Mouse (Mus musculus): ENCODE measurements around the gene Osbpl2. TPM values are rescaled to one million over a fixed set of nuclear protein-coding genes. Genes with fewer than 3 reads are reported as not detected.
"Not testable (repeated sequence)": the region's sequence is repeated elsewhere in the genome, so short reads cannot be mapped to it uniquely, and the experiment has no call there.

Gene Osbpl2
- polyA plus RNA-seq, 1 experiment from 2014 or later = 26.2 TPM

DNA sequence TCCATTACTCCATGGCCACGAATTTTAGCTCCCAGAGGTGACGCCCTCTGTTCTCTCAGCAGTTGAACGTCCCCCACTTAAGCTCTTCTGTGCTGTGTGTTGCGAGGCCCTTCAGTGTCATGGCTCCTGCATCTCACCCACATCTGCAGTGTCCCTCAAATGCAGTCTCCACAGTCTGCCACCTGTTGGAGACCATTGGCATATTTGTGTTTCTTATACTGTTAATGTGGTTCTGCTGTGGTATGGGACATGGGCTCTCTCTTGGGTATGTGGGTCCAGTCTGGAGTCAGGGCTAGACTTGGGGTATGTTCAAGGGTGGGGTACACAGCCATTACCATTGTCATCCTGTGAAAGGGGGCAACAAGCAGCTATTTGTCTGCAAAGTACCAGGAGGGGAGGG is 54.1 kb downstream of the Osbpl2 start:
- Histone ChIP-seq H3K36me3 (replicated peaks) (peaks cover 56% of the 10 kb centered on the region), H3K4me1 (peaks cover 28% of the 10 kb centered on the region), H3K9me3 (no peaks in the 10 kb centered on the region), H3K27ac (peak overlapping the region; percentile 96; the same call in 1 of the 2 replicates), H3K27me3 (ENCODE audit: poor library complexity, severe bottlenecking) (no peaks in the 10 kb centered on the region), H3K4me3 (peak overlapping the region; percentile 95)
- 85% methylated on average over 4 of the region's 4 CpGs for WGBS
- DNase-seq (ENCODE audit: extremely low spot score, low spot score) = no peak

DNA sequence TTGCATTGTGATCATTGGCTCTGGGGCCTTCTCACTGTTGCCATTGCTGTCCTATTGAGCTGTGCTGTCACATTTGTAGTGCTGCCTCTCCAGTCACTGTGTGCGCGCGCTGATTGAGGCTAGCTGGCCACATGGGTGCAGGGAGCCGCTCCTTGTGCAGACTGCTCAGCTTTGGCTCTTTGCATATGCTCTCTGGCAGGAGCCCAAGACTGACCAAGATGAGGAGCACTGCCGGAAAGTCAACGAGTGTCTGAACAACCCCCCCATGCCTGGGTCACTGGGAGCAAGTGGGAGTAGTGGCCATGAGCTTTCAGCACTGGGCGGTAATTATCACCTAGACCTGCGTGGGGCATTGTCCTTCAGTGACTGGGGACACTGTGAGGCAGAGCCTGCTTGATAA is 54.6 kb downstream of the Osbpl2 start:
- not testable (repeated sequence) for DNase-seq (ENCODE audit: extremely low spot score, low spot score); H3K9me3 ChIP-seq; H3K27ac ChIP-seq; H3K27me3 ChIP-seq (ENCODE audit: poor library complexity, severe bottlenecking)
- Histone ChIP-seq H3K36me3 (replicated peaks) (peaks cover 62% of the 10 kb centered on the region), H3K4me1 (peaks cover 28% of the 10 kb centered on the region), H3K4me3 (peak overlapping the region; percentile 95; the same call in 1 of the 2 replicates)
- 94% methylated on average over 8 of the region's 8 CpGs for WGBS

DNA sequence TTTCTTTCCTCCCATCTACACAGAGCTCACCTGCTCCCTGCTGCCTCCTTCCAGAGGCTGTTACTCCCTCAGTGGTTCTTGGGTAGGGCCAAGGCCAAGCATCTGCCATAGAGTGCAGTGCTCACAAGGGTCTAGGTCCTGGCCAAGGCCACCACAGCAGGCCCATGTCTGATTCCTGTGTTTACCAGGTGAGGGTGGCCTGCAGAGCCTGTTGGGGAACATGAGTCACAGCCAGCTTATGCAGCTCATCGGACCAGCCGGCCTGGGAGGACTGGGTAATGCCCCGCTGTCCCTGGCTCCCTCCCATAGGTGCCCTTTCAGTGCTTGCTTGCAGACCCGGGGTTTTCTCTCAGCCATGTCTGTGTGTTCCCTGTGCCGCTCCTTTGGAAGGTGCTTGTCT is 55.0 kb downstream of the Osbpl2 start:
- no peak overlapping the region for H3K27ac ChIP-seq
- H3K4me3 ChIP-seq = no peak overlapping the region; the same call in 1 of the 2 replicates
- DNase-seq (ENCODE audit: extremely low spot score, low spot score) = no peak
- peaks cover 66% of the 10 kb centered on the region for H3K36me3 ChIP-seq (replicated peaks)
- peaks cover 28% of the 10 kb centered on the region for H3K4me1 ChIP-seq
- H3K27me3 ChIP-seq (ENCODE audit: poor library complexity, severe bottlenecking) = no peaks in the 10 kb centered on the region
- WGBS = 94% methylated on average over 5 of the region's 5 CpGs
- no peaks in the 10 kb centered on the region for H3K9me3 ChIP-seq

DNA sequence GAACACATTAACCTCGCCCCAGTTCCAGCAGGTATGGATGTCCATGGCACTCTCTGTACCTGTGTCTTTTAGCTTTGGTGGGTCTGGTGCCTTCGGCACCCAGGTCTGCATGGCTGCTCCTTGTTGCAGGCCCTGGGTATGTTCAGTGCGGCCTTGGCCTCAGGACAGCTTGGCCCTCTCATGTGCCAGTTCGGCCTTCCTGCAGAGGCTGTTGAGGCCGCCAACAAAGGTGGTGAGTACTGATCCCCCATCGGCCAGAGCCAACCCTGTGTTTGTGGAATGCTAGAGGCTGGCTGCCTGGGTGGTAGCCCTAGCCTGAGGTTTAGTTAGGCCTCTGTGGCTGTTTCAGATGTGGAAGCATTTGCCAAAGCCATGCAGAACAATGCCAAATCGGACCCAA is 56.6 kb downstream of the Osbpl2 start:
- Histone ChIP-seq H3K9me3 (no peaks in the 10 kb centered on the region), H3K36me3 (replicated peaks) (peaks cover 82% of the 10 kb centered on the region), H3K27me3 (ENCODE audit: poor library complexity, severe bottlenecking) (no peaks in the 10 kb centered on the region), H3K4me1 (peaks cover 26% of the 10 kb centered on the region), H3K27ac (no peak overlapping the region), H3K4me3 (no peak overlapping the region)
- 90% methylated on average over 7 of the region's 7 CpGs for WGBS
- no peak for DNase-seq (ENCODE audit: extremely low spot score, low spot score)

DNA sequence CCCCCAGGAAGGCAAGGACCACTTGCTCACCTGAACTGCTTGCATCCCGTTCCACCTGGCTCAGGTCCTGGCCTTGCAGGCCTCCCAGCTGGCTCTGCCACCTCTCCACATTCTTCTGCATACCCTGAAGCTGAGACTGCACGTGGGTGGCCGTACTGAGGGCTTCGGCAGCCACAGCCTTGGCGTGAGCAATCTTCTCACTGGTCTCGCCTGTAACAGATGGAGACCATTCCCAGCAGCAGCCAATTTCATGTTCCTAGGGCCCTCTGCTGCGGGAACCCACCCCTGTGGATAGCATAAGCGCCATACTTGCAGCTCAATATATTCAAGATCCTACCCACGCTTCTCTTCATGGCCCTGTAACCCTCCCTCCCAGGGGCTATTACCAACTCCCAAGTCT is 62.4 kb downstream of the Osbpl2 start:
- peaks cover 77% of the 10 kb centered on the region for H3K36me3 ChIP-seq (replicated peaks)
- H3K4me3 ChIP-seq = no peak overlapping the region
- WGBS = 84% methylated on average over 9 of the region's 9 CpGs

DNA sequence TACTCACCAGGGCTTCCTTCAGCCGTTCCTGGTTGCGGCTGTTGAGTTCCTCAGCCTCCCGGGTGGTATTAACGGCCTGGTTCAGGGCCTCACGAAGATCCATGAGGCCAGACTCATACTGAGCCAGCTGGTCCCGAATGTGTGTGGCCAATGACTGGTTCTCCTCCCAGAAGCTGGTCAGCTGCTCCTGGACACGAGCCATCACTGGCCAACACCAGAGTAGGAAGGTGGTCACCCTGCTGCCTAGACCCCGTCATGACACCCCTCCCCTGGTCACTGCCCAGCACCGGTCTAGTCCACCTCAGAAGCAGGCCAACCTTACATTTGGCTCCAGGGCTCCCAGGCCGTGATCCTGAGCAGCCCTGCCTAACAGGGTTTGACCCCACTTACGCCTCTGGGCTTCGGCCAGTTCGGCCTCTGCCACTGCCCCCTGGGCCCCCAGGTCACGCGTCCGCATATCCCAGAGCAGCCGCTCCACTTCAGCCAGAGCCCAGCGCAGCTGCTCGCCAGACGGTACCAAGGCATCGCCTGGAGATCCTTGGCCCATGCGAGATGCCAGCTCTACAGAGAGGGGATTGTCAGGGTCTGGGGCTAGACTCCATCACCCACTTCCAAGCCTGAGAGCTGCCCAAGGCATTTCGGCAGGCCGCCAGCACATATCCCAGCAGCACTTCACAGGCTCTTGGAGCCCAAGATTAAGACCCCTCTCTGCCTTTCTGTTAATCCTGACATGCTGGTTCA is 65.1 kb downstream of the Osbpl2 start:
- Histone ChIP-seq H3K9me3 (no peaks in the 10 kb centered on the region), H3K27me3 (ENCODE audit: poor library complexity, severe bottlenecking) (no peaks in the 10 kb centered on the region), H3K4me3 (no peak overlapping the region), H3K27ac (no peak overlapping the region), H3K4me1 (no peaks in the 10 kb centered on the region), H3K36me3 (replicated peaks) (peaks cover 72% of the 10 kb centered on the region)
- WGBS = 90% methylated on average over 24 of the region's 24 CpGs
- no peak for DNase-seq (ENCODE audit: extremely low spot score, low spot score)

More for the DNA sequence above, 62.4 kb downstream of the Osbpl2 start:
- no peaks in the 10 kb centered on the region for H3K9me3 ChIP-seq
- DNase-seq (ENCODE audit: extremely low spot score, low spot score) = no peak
- no peak overlapping the region for H3K27ac ChIP-seq
- H3K27me3 ChIP-seq (ENCODE audit: poor library complexity, severe bottlenecking) = no peaks in the 10 kb centered on the region
- H3K4me1 ChIP-seq = no peaks in the 10 kb centered on the region

DNA sequence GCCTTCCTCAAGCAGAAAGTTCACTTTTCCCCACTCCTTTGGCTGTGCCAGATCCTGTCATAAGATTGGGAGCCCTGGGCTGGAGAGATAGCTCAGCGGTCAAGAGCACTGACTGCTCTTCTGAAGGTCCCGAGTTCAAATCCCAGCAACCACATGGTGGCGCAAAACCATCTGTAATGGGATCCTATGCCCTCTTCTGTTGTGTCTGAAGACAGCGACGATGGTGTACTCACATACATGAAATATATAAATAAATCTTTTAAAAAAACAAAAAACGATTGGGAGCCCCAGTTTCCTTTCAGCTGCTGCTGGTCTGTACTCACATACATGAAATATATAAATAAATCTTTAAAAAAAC is 65.6 kb downstream of the Osbpl2 start:
- Histone ChIP-seq H3K36me3 (replicated peaks) (peaks cover 68% of the 10 kb centered on the region), H3K27ac (no peak overlapping the region), H3K27me3 (ENCODE audit: poor library complexity, severe bottlenecking) (no peaks in the 10 kb centered on the region), H3K4me3 (no peak overlapping the region), H3K4me1 (no peaks in the 10 kb centered on the region), H3K9me3 (no peaks in the 10 kb centered on the region)
- DNase-seq (ENCODE audit: extremely low spot score, low spot score) = no peak
- WGBS = 87% methylated on average over 6 of the region's 6 CpGs

DNA sequence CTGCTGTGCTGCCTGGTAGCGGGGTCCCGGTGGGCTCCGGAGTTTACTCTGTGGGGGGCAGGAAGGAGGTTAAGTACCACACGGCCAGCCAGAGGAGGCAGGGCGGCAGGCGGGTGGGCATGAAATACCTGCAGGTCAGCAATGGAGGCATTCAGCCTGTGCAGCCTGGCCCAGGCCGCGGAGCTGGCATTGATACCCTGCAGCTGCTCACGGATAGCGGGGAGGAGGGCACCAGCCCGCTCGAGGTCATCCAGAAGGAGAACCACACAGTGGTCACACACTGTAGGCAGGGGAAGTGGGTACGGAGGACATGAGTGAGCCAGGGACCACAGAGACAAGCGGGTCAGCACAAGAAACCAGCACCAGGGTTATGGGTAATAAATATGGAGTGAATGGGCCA is 66.6 kb downstream of the Osbpl2 start:
- no peak overlapping the region for H3K4me3 ChIP-seq
- DNase-seq (ENCODE audit: extremely low spot score, low spot score) = no peak
- H3K27me3 ChIP-seq (ENCODE audit: poor library complexity, severe bottlenecking) = no peaks in the 10 kb centered on the region
- H3K27ac ChIP-seq = no peak overlapping the region
- H3K36me3 ChIP-seq (replicated peaks) = peaks cover 66% of the 10 kb centered on the region
- WGBS = 93% methylated on average over 14 of the region's 14 CpGs
- H3K4me1 ChIP-seq = no peaks in the 10 kb centered on the region
- H3K9me3 ChIP-seq = no peaks in the 10 kb centered on the region

DNA sequence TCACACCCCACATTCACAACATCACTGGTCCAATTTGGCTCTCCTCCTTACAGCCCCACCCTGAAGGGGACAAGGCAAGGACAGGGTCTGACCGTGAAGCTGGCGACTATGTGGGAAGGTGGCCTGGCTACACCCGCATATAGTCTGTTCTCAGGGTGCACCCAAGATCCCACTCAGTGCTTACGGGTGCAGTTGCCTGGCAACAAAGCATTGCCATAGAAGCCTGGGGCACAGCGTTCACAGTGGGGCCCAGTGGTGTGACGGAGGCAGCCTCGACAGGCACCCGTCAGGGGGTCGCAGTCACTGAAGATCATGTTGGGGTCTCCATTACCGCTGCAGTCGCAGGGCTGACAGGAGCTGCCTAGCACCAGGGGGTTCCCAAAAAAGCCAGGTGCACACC is 68.3 kb downstream of the Osbpl2 start:
- Histone ChIP-seq H3K4me1 (no peaks in the 10 kb centered on the region), H3K27me3 (ENCODE audit: poor library complexity, severe bottlenecking) (no peaks in the 10 kb centered on the region), H3K4me3 (no peak overlapping the region), H3K27ac (no peak overlapping the region), H3K9me3 (no peaks in the 10 kb centered on the region), H3K36me3 (replicated peaks) (peaks cover 66% of the 10 kb centered on the region)
- no peak for DNase-seq (ENCODE audit: extremely low spot score, low spot score)
- 91% methylated on average over 11 of the region's 11 CpGs for WGBS

DNA sequence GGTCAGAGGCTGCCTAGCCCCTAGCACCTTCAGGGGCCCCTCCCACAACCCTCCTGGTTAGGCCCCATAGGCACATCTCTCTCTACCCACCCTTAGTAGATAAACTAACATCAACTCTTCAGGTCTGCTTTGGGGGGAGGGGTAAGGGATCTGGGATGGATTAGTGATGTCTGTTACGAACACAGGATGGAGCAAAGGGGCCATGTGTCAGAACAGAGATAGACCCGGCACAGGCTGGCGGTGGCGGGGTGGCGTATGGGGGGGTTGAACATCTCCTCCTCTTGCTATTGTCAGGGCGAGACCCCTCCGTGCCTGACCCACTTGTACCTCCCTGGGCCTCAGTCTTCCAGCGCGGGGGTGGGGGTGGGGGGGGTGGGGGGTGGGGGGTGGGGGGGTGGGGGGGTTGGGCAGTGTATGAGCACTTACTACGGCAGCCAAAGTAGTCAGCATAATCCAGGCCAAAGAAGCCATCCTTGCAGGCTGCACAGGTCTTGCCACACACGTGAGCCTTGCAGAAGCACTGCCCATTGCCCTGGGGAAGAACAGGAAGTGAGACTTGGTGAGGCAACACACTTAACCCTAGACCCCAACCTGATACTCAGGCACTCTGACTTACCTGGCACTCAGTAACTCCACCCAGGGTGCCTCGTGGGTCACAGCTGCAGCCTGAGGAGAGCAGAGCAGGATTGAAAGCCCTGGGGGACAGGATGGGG is 77.7 kb downstream of the Osbpl2 start:
- no peaks in the 10 kb centered on the region for H3K27me3 ChIP-seq (ENCODE audit: poor library complexity, severe bottlenecking)
- no peak for DNase-seq (ENCODE audit: extremely low spot score, low spot score)
- peaks cover 70% of the 10 kb centered on the region for H3K36me3 ChIP-seq (replicated peaks)
- H3K27ac ChIP-seq = no peak overlapping the region
- 85% methylated on average over 12 of the region's 12 CpGs for WGBS
- H3K4me3 ChIP-seq = no peak overlapping the region
- no peaks in the 10 kb centered on the region for H3K9me3 ChIP-seq
- H3K4me1 ChIP-seq = no peaks in the 10 kb centered on the region

DNA sequence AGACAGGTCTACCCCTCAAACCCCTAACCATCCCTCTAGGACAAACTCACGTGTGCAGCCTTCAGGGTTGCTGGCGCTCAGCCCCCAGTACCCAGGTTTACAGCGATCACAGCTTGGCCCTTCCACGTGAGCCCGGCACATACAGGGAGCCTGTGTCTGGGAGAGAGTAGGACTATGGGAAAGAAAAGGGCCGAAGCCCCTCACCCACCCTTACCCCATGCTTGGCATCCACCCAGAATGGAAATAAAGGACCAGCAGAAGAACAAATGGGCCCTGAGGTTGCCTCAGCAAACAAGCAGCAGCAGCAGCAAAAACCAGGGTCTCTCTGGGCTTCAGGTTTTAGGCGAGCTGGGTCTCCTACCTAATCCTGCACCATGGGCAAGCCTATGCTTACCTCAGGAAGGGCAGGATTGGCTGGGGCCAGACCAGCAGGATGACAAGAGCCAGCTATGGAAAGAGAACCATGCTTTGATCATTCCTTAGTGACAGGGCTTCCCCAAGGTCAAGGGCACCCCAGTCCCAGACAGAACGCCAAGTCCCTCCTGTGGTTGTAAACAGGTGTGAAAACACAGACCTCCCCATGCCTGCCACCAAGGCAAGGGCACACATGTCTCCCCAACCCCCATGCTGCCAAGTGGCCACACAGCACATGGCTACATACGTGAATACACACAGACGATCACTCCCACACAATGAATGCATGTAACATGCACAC is 78.4 kb downstream of the Osbpl2 start:
- DNase-seq (ENCODE audit: extremely low spot score, low spot score) = no peak
- H3K9me3 ChIP-seq = no peaks in the 10 kb centered on the region
- WGBS = 88% methylated on average over 10 of the region's 10 CpGs
- no peak overlapping the region for H3K4me3 ChIP-seq
- no peaks in the 10 kb centered on the region for H3K27me3 ChIP-seq (ENCODE audit: poor library complexity, severe bottlenecking)
- no peaks in the 10 kb centered on the region for H3K4me1 ChIP-seq
- H3K36me3 ChIP-seq (replicated peaks) = peaks cover 69% of the 10 kb centered on the region
- H3K27ac ChIP-seq = no peak overlapping the region

DNA sequence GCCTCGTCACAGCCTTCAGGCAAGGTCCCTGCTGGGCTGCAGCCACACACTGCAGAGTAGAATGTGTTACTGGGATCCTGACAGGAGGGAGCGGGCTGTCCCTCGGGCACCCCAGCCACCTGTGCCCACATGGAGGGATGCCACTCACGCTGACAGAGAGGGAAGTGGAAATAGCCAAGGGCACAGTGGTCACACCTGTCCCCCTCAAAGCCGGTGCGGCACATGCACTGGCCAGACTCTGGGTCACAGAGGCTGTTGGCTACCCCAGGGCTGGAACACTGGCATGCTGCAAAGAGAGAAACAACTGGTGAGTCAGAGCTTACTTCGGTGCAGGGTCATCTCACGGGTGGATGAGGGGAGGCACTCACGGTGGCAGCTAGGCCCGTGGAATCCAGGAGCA is 79.7 kb downstream of the Osbpl2 start:
- WGBS = 93% methylated on average over 10 of the region's 10 CpGs
- Histone ChIP-seq H3K27me3 (ENCODE audit: poor library complexity, severe bottlenecking) (no peaks in the 10 kb centered on the region), H3K27ac (no peak overlapping the region), H3K9me3 (no peaks in the 10 kb centered on the region), H3K4me1 (no peaks in the 10 kb centered on the region; the same call in 1 of the 2 replicates), H3K36me3 (replicated peaks) (peaks cover 60% of the 10 kb centered on the region), H3K4me3 (no peak overlapping the region)
- no peak for DNase-seq (ENCODE audit: extremely low spot score, low spot score)

DNA sequence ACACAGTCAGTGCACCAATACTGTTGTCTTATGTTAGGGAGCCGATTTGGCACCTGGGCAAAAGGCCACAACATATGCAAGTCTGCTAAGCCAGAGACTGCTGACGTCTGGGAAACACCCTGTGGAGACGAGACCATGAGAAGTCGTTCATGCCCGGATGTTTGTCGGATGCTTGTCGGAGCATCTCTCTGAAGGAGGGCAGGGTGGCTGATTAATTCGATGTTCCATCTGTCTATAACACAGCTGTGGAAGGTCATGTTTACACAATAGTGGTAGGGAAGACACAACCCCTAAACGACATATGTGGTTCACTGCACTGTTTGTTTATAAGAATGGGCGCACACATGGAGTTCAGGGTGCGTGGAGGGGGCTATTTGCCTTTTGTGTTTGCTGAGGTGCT is 81.6 kb downstream of the Osbpl2 start:
- Histone ChIP-seq H3K4me3 (no peak overlapping the region), H3K4me1 (no peaks in the 10 kb centered on the region; the same call in 1 of the 2 replicates), H3K9me3 (no peaks in the 10 kb centered on the region), H3K27me3 (ENCODE audit: poor library complexity, severe bottlenecking) (no peaks in the 10 kb centered on the region), H3K36me3 (replicated peaks) (peaks cover 46% of the 10 kb centered on the region), H3K27ac (no peak overlapping the region)
- whole genome bisulfite sequencing = 81% methylated on average over 11 of the region's 11 CpGs
- no peak for DNase-seq (ENCODE audit: extremely low spot score, low spot score)
